Comparison of ENCODE assay signal across 8 mouse cellular contexts in genomic region chr16:92519820-92520492, GRCm38 (mm10). TPM values are rescaled to one million over a fixed set of nuclear protein-coding genes. Genes with fewer than 3 reads are reported as not detected.
DNase-seq lines count a peak whose midpoint lies in the region; ATAC-seq and TF ChIP-seq lines count a peak whose summit lies in the region.

No protein-coding gene starts in this region.

- H3K9ac ChIP-seq in kidney, embryonic 15.5 days = no peak overlapping the region

- no peaks in the 10 kb centered on the region for H3K9me3 ChIP-seq in kidney, embryonic 15.5 days (replicated peaks)
- no peaks in the 10 kb centered on the region for H3K9me3 ChIP-seq in G1E (replicated peaks)

- no peak overlapping the region for H3K4me2 ChIP-seq in kidney, embryonic 15.5 days

- H3K4me3 ChIP-seq in kidney, embryonic 15.5 days (replicated peaks) = no peak overlapping the region
- no peak overlapping the region for H3K4me3 ChIP-seq in G1E (ENCODE audit: low read depth, low read length)

- no peak overlapping the region for H3K27ac ChIP-seq in kidney, embryonic 15.5 days

- ATAC-seq in kidney, embryonic 15.5 days (replicated peaks; ENCODE audit: low FRiP score) = no peak
- no peak for ATAC-seq in G1E (ENCODE audit: extremely low read depth, insufficient number of reproducible peaks, low FRiP score, poor library complexity, severe bottlenecking)

- H3K36me3 ChIP-seq in kidney, embryonic 15.5 days = no peaks in the 10 kb centered on the region
- H3K36me3 ChIP-seq in G1E (replicated peaks) = no peaks in the 10 kb centered on the region

- peak; percentile 51 for DNase-seq in adrenal gland, postnatal 10 days
- DNase-seq in adrenal gland, adult 2 months = no peak
- peak; percentile 39 for DNase-seq in kidney, adult 9 months
- DNase-seq in G1E (ENCODE audit: low spot score) = peak; percentile 36
- peak; percentile 48 for DNase-seq in embryo, embryonic 11.5 days (ENCODE audit: low read depth, low spot score)
- peak; percentile 47 to 71 for DNase-seq in left cerebral cortex, postnatal 14 days (ENCODE audit: low spot score in 2 of 2)
- DNase-seq in right cerebral cortex, postnatal 14 days = peak; percentile 33

- H3K27me3 ChIP-seq in kidney, embryonic 15.5 days = peaks cover 8% of the 10 kb centered on the region; the same call in 1 of the 2 replicates
- H3K27me3 ChIP-seq in G1E (ENCODE audit: insufficient read depth, low read length) = peaks cover 63% of the 10 kb centered on the region

- intact Hi-C loops in left cerebral cortex, postnatal 14 days (cut with DNase I) = loop anchor here (5.0 kb wide), 1 partner anchor 1022 kb away; no protein-coding TSS in a partner anchor

- TF ChIP-seq CTCF in G1E (IDR thresholded peaks at IDR 0.05; ENCODE audit: low read depth, low read length) = peak; percentile 47

- 47% methylated on average over 13 of the region's 13 CpGs for WGBS in kidney, embryonic 15.5 days

- H3K4me1 ChIP-seq in kidney, embryonic 15.5 days = no peaks in the 10 kb centered on the region; the same call in 1 of the 2 replicates
- H3K4me1 ChIP-seq in G1E (ENCODE audit: insufficient read depth, low read depth, low read length) = peaks cover 1% of the 10 kb centered on the region; the same call in 1 of the 2 replicates

RNA-seq across cellular contexts. Expression of gene Clic6, which starts 34.4 kb away (rescaled TPM):
- under 1 TPM; 0.12 to 0.30 TPM for total RNA-seq in adrenal gland, postnatal 10 days (2021)
- total RNA-seq in adrenal gland, adult 2 months (2021) = under 1 TPM in 1 of 2 experiments, not detected in 1; 0.55 TPM
- polyA plus RNA-seq in adrenal gland, adult 2 months (2012; rRNA removed) = 0.08 and 0.21 TPM in 2 replicates
- 7.5 and 8.0 TPM in 2 replicates for polyA plus RNA-seq in kidney, embryonic 15.5 days (2015; fragmentation: Nextera tagmentation; extraction: Ambion mirVana)
- total RNA-seq in G1E (2014; fragmentation: Nextera tagmentation) = not detected in 2 replicates
- under 0.01 TPM in 1 of 2 replicates, not detected in the other for total RNA-seq in G1E (2017)
- polyA plus RNA-seq in G1E (2012) = 0.01 TPM in 1 of 2 replicates, not detected in the other
- 1 to 10 TPM; 1.9 to 2.2 TPM for total RNA-seq in left cerebral cortex, postnatal 14 days (2021)

RNA-seq across cellular contexts. Expression of gene Rcan1, which starts 49.3 kb away (rescaled TPM):
- 10 to 100 TPM; 21.7 to 22.2 TPM for total RNA-seq in adrenal gland, postnatal 10 days (2021)
- total RNA-seq in adrenal gland, adult 2 months (2021) = 10 to 100 TPM; 15.8 to 23.2 TPM
- polyA plus RNA-seq in adrenal gland, adult 2 months (2012; rRNA removed) = 4.7 and 5.4 TPM in 2 replicates
- polyA plus RNA-seq in kidney, embryonic 15.5 days (2015; fragmentation: Nextera tagmentation; extraction: Ambion mirVana) = 26.5 and 27.0 TPM in 2 replicates
- total RNA-seq in G1E (2014; fragmentation: Nextera tagmentation) = 12.3 and 12.7 TPM in 2 replicates
- total RNA-seq in G1E (2017) = 16.1 and 16.4 TPM in 2 replicates
- polyA plus RNA-seq in G1E (2012) = 14.2 and 14.4 TPM in 2 replicates
- 10 to 100 TPM; 49.8 to 55.8 TPM for total RNA-seq in left cerebral cortex, postnatal 14 days (2021)
